Mouse (Mus musculus) liver, embryonic 14.5 days (tissue): Measurements from ENCODE around the gene Tekt5.

Source experiments
- CTCF ChIP-seq: IDR thresholded peaks from 2 replicates; pipeline ENCODE4 v1.5.1; 2016; ENCODE audit warnings: antibody characterized with exemption, low read depth, control low read depth
- EP300 ChIP-seq: IDR thresholded peaks from 2 replicates; pipeline ENCODE4 v1.6.1; 2016; ENCODE audit warnings: antibody characterized with exemption, low read depth

- TF ChIP-seq CTCF (no peak), EP300 (no peak)
Measured at GRCm38 (mm10) chr16:10317197-10317544, 78.1 kb downstream of the Tekt5 start.
